Mouse (Mus musculus) inflammation-experienced regulatory T-cells, adult 6 months (primary cell): ENCODE measurements around the gene Zbtb16. TPM values are rescaled to one million over a fixed set of nuclear protein-coding genes. Genes with fewer than 3 reads are reported as not detected.

ENCODE experiments used
- ATAC-seq: one replicate; pipeline ENCODE4 v1.8.0; 2017
- polyA plus RNA-seq, 3 experiments: library from polyadenylated mRNA; unstranded; fragments of 100-300 nt; shearing (Covaris generic); gene quantifications; one replicate each; pipeline ENCODE4 v1.2.1; 2017

The Zbtb16 gene
- polyA plus RNA-seq, 3 experiments from 2014 or later: not detected

GRCm38 (mm10) chr9:48824533-48825130 is 11.4 kb downstream of the Zbtb16 start:
- no peak for ATAC-seq

- ATAC-seq: no peak
Observed at GRCm38 (mm10) chr9:48823851-48824250, 12.2 kb downstream of the Zbtb16 start.

- ATAC-seq: no peak
Observed at GRCm38 (mm10) chr9:48823319-48823705, 12.7 kb downstream of the Zbtb16 start.

GRCm38 (mm10) chr9:48822586-48823318 is 13.3 kb downstream of the Zbtb16 start:
- no peak for ATAC-seq

- no peak for ATAC-seq
Observed at GRCm38 (mm10) chr9:48821916-48822585, 14.0 kb downstream of the Zbtb16 start.

GRCm38 (mm10) chr9:48821431-48821830 is 14.6 kb downstream of the Zbtb16 start:
- no peak for ATAC-seq

- ATAC-seq: no peak
Observed at GRCm38 (mm10) chr9:48820791-48821190, 15.2 kb downstream of the Zbtb16 start.

GRCm38 (mm10) chr9:48819695-48820094 is 16.3 kb downstream of the Zbtb16 start:
- no peak for ATAC-seq

GRCm38 (mm10) chr9:48819137-48819536 is 16.9 kb downstream of the Zbtb16 start:
- ATAC-seq: no peak

GRCm38 (mm10) chr9:48817907-48818306 is 18.1 kb downstream of the Zbtb16 start:
- ATAC-seq: no peak

GRCm38 (mm10) chr9:48817399-48817793 is 18.6 kb downstream of the Zbtb16 start:
- ATAC-seq: no peak

- no peak for ATAC-seq
Observed at GRCm38 (mm10) chr9:48816678-48817398, 19.2 kb downstream of the Zbtb16 start.

GRCm38 (mm10) chr9:48816157-48816556 is 19.9 kb downstream of the Zbtb16 start:
- no peak for ATAC-seq

GRCm38 (mm10) chr9:48814881-48815495 is 21.0 kb downstream of the Zbtb16 start:
- no peak for ATAC-seq

GRCm38 (mm10) chr9:48813960-48814880 is 21.8 kb downstream of the Zbtb16 start:
- no peak for ATAC-seq

- ATAC-seq: no peak
Observed at GRCm38 (mm10) chr9:48812352-48812751, 23.7 kb downstream of the Zbtb16 start.

- ATAC-seq: no peak
Observed at GRCm38 (mm10) chr9:48806591-48806990, 29.4 kb downstream of the Zbtb16 start.

- no peak for ATAC-seq
Observed at GRCm38 (mm10) chr9:48805850-48806249, 30.2 kb downstream of the Zbtb16 start.

GRCm38 (mm10) chr9:48804509-48804908 is 31.5 kb downstream of the Zbtb16 start:
- no peak for ATAC-seq

GRCm38 (mm10) chr9:48803460-48804240 is 32.4 kb downstream of the Zbtb16 start:
- ATAC-seq: no peak

GRCm38 (mm10) chr9:48802374-48802773 is 33.6 kb downstream of the Zbtb16 start:
- ATAC-seq: no peak
